Mouse (Mus musculus): ENCODE measurements around the gene Myo15. TPM values are rescaled to one million over a fixed set of nuclear protein-coding genes. Genes with fewer than 3 reads are reported as not detected.
A peak's percentile ranks its signal among the peaks of the same experiment; 100 is the strongest.

Gene Myo15
- polyA plus RNA-seq, 1 experiment from 2014 or later: 0.26 TPM

GRCm38 (mm10) chr11:60454080-60454744 lies 14.9 kb upstream of the Myo15 start, which contains the start of gene Drg2:
Gene Drg2, plus strand, starts transcription at chr11:60454591.
- H3K9ac ChIP-seq: peak within 1 kb of the TSS; percentile 85
- H3K27me3 ChIP-seq: no peaks in the 10 kb centered on the region
- peak within 1 kb of the TSS; percentile 74 for H3K27ac ChIP-seq
- ATAC-seq (replicated peaks; ENCODE audit: low FRiP score): peak; percentile 79
- no peaks in the 10 kb centered on the region for H3K9me3 ChIP-seq (replicated peaks)
- 5% methylated on average over 27 of the region's 27 CpGs for WGBS
- H3K4me1 ChIP-seq: peaks cover 10% of the 10 kb centered on the region
- peaks cover 34% of the 10 kb centered on the region for H3K36me3 ChIP-seq
- peak within 1 kb of the TSS; percentile 76 for H3K4me3 ChIP-seq (replicated peaks)
- peak within 1 kb of the TSS; percentile 78 for H3K4me2 ChIP-seq

- Histone ChIP-seq H3K9me3 (replicated peaks) (no peaks in the 10 kb centered on the region), H3K36me3 (peaks cover 39% of the 10 kb centered on the region), H3K9ac (peak overlapping the region; percentile 85), H3K27me3 (no peaks in the 10 kb centered on the region), H3K4me3 (replicated peaks) (peak overlapping the region; percentile 76), H3K27ac (peak overlapping the region; percentile 74), H3K4me1 (peaks cover 10% of the 10 kb centered on the region), H3K4me2 (peak overlapping the region; percentile 78)
- ATAC-seq (replicated peaks; ENCODE audit: low FRiP score): no peak
- WGBS: 1% methylated on average over 17 of the region's 17 CpGs
Measured at GRCm38 (mm10) chr11:60454745-60455087, 14.4 kb upstream of the Myo15 start.

- no peak overlapping the region for H3K27ac ChIP-seq
- H3K27me3 ChIP-seq: no peaks in the 10 kb centered on the region
- no peak for ATAC-seq (replicated peaks; ENCODE audit: low FRiP score)
- H3K4me1 ChIP-seq: peaks cover 10% of the 10 kb centered on the region
- 91% methylated on average over 1 of the region's 1 CpGs for WGBS
- H3K9ac ChIP-seq: no peak overlapping the region
- no peaks in the 10 kb centered on the region for H3K9me3 ChIP-seq (replicated peaks)
- no peak overlapping the region for H3K4me3 ChIP-seq (replicated peaks)
- no peak overlapping the region for H3K4me2 ChIP-seq
- H3K36me3 ChIP-seq: peaks cover 72% of the 10 kb centered on the region
Measured at GRCm38 (mm10) chr11:60457973-60458372, 11.2 kb upstream of the Myo15 start.

- Histone ChIP-seq H3K9ac (no peak overlapping the region), H3K4me1 (no peaks in the 10 kb centered on the region), H3K27me3 (no peaks in the 10 kb centered on the region), H3K4me2 (no peak overlapping the region), H3K9me3 (replicated peaks) (no peaks in the 10 kb centered on the region), H3K4me3 (replicated peaks) (no peak overlapping the region), H3K27ac (no peak overlapping the region), H3K36me3 (peaks cover 96% of the 10 kb centered on the region)
- WGBS: 89% methylated on average over 2 of the region's 2 CpGs
- ATAC-seq (replicated peaks; ENCODE audit: low FRiP score): peak; percentile 25; the same call in 1 of the 2 replicates
Measured at GRCm38 (mm10) chr11:60465943-60466380, 3.2 kb upstream of the Myo15 start.

GRCm38 (mm10) chr11:60470743-60471142 lies 1.6 kb downstream of the Myo15 start:
- Histone ChIP-seq H3K36me3 (peaks cover 48% of the 10 kb centered on the region), H3K4me1 (peaks cover 5% of the 10 kb centered on the region; the same call in 1 of the 2 replicates), H3K4me2 (no peak overlapping the region), H3K27me3 (no peaks in the 10 kb centered on the region), H3K9me3 (replicated peaks) (no peaks in the 10 kb centered on the region), H3K27ac (no peak overlapping the region), H3K4me3 (replicated peaks) (no peak overlapping the region), H3K9ac (no peak overlapping the region)
- no peak for ATAC-seq (replicated peaks; ENCODE audit: low FRiP score)
- WGBS: 87% methylated on average over 9 of the region's 9 CpGs

GRCm38 (mm10) chr11:60474534-60474933 lies 5.4 kb downstream of the Myo15 start:
- no peak overlapping the region for H3K4me2 ChIP-seq
- no peak overlapping the region for H3K4me3 ChIP-seq (replicated peaks)
- peak overlapping the region; percentile 63; the same call in 1 of the 2 replicates for H3K27ac ChIP-seq
- 81% methylated on average over 5 of the region's 5 CpGs for WGBS
- ATAC-seq (replicated peaks; ENCODE audit: low FRiP score): no peak
- H3K36me3 ChIP-seq: peaks cover 13% of the 10 kb centered on the region
- no peak overlapping the region for H3K9ac ChIP-seq
- H3K9me3 ChIP-seq (replicated peaks): no peaks in the 10 kb centered on the region
- no peaks in the 10 kb centered on the region for H3K27me3 ChIP-seq
- H3K4me1 ChIP-seq: peaks cover 12% of the 10 kb centered on the region

- Histone ChIP-seq H3K9me3 (replicated peaks) (no peaks in the 10 kb centered on the region), H3K4me3 (replicated peaks) (no peak overlapping the region), H3K4me1 (peaks cover 12% of the 10 kb centered on the region), H3K27me3 (no peaks in the 10 kb centered on the region), H3K27ac (peak overlapping the region; percentile 63), H3K36me3 (no peaks in the 10 kb centered on the region), H3K4me2 (no peak overlapping the region), H3K9ac (no peak overlapping the region)
- 49% methylated on average over 5 of the region's 5 CpGs for WGBS
- peak; percentile 71 for ATAC-seq (replicated peaks; ENCODE audit: low FRiP score)
Measured at GRCm38 (mm10) chr11:60475668-60476362, 6.7 kb downstream of the Myo15 start.

- H3K27ac ChIP-seq: no peak overlapping the region
- H3K9me3 ChIP-seq (replicated peaks): no peaks in the 10 kb centered on the region
- peaks cover 12% of the 10 kb centered on the region for H3K4me1 ChIP-seq
- no peak overlapping the region for H3K4me3 ChIP-seq (replicated peaks)
- peak; percentile 17; the same call in 1 of the 2 replicates for ATAC-seq (replicated peaks; ENCODE audit: low FRiP score)
- H3K27me3 ChIP-seq: no peaks in the 10 kb centered on the region
- WGBS: 40% methylated on average over 17 of the region's 17 CpGs
- H3K4me2 ChIP-seq: peak overlapping the region; percentile 41
- no peaks in the 10 kb centered on the region for H3K36me3 ChIP-seq
- no peak overlapping the region for H3K9ac ChIP-seq
Measured at GRCm38 (mm10) chr11:60478121-60478520, 9.0 kb downstream of the Myo15 start.

GRCm38 (mm10) chr11:60486267-60486666 lies 17.1 kb downstream of the Myo15 start:
- Histone ChIP-seq H3K4me3 (replicated peaks) (no peak overlapping the region), H3K4me1 (no peaks in the 10 kb centered on the region), H3K27ac (no peak overlapping the region), H3K27me3 (no peaks in the 10 kb centered on the region), H3K36me3 (no peaks in the 10 kb centered on the region), H3K9ac (no peak overlapping the region), H3K4me2 (no peak overlapping the region), H3K9me3 (replicated peaks) (no peaks in the 10 kb centered on the region)
- 63% methylated on average over 3 of the region's 3 CpGs for WGBS
- no peak for ATAC-seq (replicated peaks; ENCODE audit: low FRiP score)

GRCm38 (mm10) chr11:60492726-60493125 lies 23.6 kb downstream of the Myo15 start:
- Histone ChIP-seq H3K36me3 (no peaks in the 10 kb centered on the region), H3K9ac (no peak overlapping the region)
- 84% methylated on average over 5 of the region's 5 CpGs for WGBS

GRCm38 (mm10) chr11:60495692-60496091 lies 26.6 kb downstream of the Myo15 start:
- Histone ChIP-seq H3K9ac (no peak overlapping the region), H3K4me2 (no peak overlapping the region), H3K4me3 (replicated peaks) (no peak overlapping the region), H3K4me1 (no peaks in the 10 kb centered on the region), H3K27me3 (no peaks in the 10 kb centered on the region), H3K36me3 (no peaks in the 10 kb centered on the region), H3K9me3 (replicated peaks) (no peaks in the 10 kb centered on the region), H3K27ac (no peak overlapping the region)
- WGBS: 62% methylated on average over 2 of the region's 2 CpGs
- no peak for ATAC-seq (replicated peaks; ENCODE audit: low FRiP score)

More at GRCm38 (mm10) chr11:60492726-60493125, 23.6 kb downstream of the Myo15 start:
- ATAC-seq (replicated peaks; ENCODE audit: low FRiP score): no peak
- H3K27ac ChIP-seq: no peak overlapping the region
- H3K4me2 ChIP-seq: no peak overlapping the region
- no peaks in the 10 kb centered on the region for H3K9me3 ChIP-seq (replicated peaks)
- no peaks in the 10 kb centered on the region for H3K27me3 ChIP-seq
- no peak overlapping the region for H3K4me3 ChIP-seq (replicated peaks)
- H3K4me1 ChIP-seq: no peaks in the 10 kb centered on the region

GRCm38 (mm10) chr11:60507281-60507680 lies 38.1 kb downstream of the Myo15 start:
- H3K4me1 ChIP-seq: peaks cover 18% of the 10 kb centered on the region; the same call in 1 of the 2 replicates
- ATAC-seq (replicated peaks; ENCODE audit: low FRiP score): no peak
- no peaks in the 10 kb centered on the region for H3K9me3 ChIP-seq (replicated peaks)
- peaks cover 28% of the 10 kb centered on the region for H3K27me3 ChIP-seq
- no peak overlapping the region for H3K27ac ChIP-seq
- no peak overlapping the region for H3K4me3 ChIP-seq (replicated peaks)
- H3K9ac ChIP-seq: no peak overlapping the region
- 80% methylated on average over 13 of the region's 13 CpGs for WGBS
- no peaks in the 10 kb centered on the region for H3K36me3 ChIP-seq
- H3K4me2 ChIP-seq: no peak overlapping the region
